Mouse (Mus musculus) cortical plate, adult 2 months (tissue): Measurements from ENCODE around the gene Ifna7. TPM values are rescaled to one million over a fixed set of nuclear protein-coding genes. Genes with fewer than 3 reads are reported as not detected.
"Not testable (repeated sequence)": the region's sequence is repeated elsewhere in the genome, so short reads cannot be mapped to it uniquely, and the experiment has no call there.

ENCODE experiments used
- H3K27ac ChIP-seq: fragments of 200-500 bp; 2 replicates; pipeline ENCODE4 v1.5.1; 2012; ENCODE audit warnings: low read length, control low read depth, inconsistent platforms; ENCODE audit not compliant: insufficient read depth
- H3K4me1 ChIP-seq: fragments of 200-500 bp; 2 replicates; pipeline ENCODE4 v1.6.1; 2011; ENCODE audit warnings: low read length; ENCODE audit not compliant: control insufficient read depth, insufficient read depth
- H3K4me3 ChIP-seq: fragments of 200-500 bp; 2 replicates; pipeline ENCODE4 v1.5.1; 2011; ENCODE audit warnings: mild to moderate bottlenecking, low read length, control low read depth; ENCODE audit not compliant: insufficient read depth
- CTCF ChIP-seq: fragments of 200-500 bp; IDR thresholded peaks from 2 replicates; pipeline ENCODE4 v1.5.1; 2011; ENCODE audit warnings: mild to moderate bottlenecking, control low read depth, low read length; ENCODE audit not compliant: insufficient read depth; ENCODE audit errors: extremely low read depth
- POLR2A ChIP-seq: fragments of 200-500 bp; IDR thresholded peaks from 2 replicates; pipeline ENCODE4 v1.6.1; 2011; ENCODE audit warnings: mild to moderate bottlenecking, low read length, control low read depth; ENCODE audit not compliant: insufficient read depth; ENCODE audit errors: extremely low read depth
- polyA plus RNA-seq: library from polyadenylated mRNA; depleted of rRNA; stranded (reverse); fragments of >200 nt; gene quantifications from 2 replicates; pipeline ENCODE4 v1.2.3, GENCODE M21; 2012

Ifna7 gene
- polyA plus RNA-seq, 1 experiment, result not detected

DNA sequence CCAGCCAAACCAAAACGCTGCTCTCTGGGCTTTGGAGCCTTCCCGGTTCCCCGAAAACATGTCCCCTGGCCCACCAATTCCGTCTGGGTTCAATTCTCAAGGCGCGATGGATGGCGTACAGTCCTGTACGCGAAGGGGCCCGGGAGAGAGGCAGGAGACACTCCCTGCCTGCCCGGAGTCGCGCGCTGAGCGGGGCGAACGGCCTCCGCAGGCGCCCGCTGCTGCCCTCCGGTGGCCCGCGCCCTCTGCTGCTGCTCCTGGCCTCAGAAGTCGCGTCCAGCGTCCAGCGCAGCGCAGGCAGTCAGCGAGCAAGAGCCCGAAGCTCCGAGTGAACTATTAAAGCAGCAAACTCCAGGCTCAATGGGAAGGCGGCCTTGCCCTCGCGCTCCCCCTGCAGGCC is 10.3 kb upstream of the Ifna7 start:
- not testable (repeated sequence) for H3K4me3 ChIP-seq, H3K4me1 ChIP-seq, H3K27ac ChIP-seq

DNA sequence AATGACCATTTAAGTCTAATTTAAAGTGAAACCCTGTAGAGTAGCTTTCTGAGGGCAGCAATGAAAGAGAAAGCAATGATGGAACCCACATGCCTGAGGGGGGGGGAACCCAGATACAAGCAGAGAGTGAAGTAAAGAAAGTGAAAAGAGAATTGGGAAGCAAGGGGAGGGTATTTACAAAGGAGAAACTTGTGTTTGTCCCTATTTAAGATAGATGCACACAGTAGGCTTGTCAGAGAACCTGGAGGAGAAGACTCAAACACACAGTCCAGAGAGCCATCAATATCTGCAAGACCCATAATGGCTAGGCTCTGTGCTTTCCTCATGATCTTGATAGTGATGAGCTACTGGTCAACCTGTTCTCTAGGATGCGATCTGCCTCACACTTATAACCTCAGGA is 3.6 kb downstream of the Ifna7 start, which contains the start of gene Ifna11:
Gene Ifna11 (plus strand): TSS at position 301 of the 400 bp plus-strand sequence.
- TF ChIP-seq CTCF, result no peak
- no peak within 1 kb of the TSS for H3K4me3 ChIP-seq
- no peaks in the 10 kb centered on the region for H3K4me1 ChIP-seq
- H3K27ac ChIP-seq, result no peak within 1 kb of the TSS

DNA sequence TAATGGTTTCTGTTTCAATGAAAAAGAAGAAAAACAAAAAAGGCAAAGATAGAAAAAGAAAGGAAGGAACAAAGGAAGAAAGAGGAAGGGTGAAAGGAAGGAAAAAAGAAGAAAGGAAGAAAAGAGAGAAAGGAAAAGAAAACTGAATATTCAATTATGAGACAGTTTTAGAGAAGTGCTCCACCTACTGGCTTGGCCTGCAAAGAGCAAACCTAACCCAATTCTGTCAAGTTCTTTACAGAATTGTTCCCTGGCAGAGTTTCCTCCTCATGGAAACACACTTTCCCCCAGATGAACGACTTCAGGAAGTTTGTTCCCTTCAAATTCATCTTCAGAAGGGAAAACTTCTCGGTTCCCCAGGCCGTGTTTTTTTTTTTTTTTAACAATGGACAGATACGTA is 7.0 kb downstream of the Ifna7 start:
- Histone ChIP-seq H3K27ac (no peak overlapping the region), H3K4me1 (no peaks in the 10 kb centered on the region), H3K4me3 (no peak overlapping the region)
- TF ChIP-seq POLR2A (no peak), CTCF (peak; percentile 29; the same call in 1 of the 2 replicates)

DNA sequence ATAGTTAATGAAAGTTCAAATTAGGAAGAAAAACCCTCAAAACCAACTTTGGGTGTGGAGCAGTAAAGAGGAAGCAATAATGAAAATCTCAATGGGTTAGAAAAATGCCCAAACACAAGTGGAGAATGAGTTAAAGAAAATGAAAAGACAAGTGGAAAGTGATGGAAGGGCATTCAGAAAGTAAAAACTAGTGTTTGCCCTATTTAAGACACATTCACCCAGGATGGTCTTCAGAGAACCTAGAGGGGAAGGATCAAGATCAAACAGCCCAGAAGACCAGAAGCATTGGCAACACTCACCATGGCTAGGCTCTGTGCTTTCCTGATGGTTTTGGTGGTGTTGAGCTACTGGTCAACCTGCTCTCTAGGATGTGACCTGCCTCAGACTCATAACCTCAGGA is 11.1 kb downstream of the Ifna7 start, which contains the start of gene Ifna6:
Gene Ifna6 (plus strand): TSS at position 301 of the 400 bp plus-strand sequence.
- H3K4me1 ChIP-seq, H3K27ac ChIP-seq, H3K4me3 ChIP-seq: not testable (repeated sequence)

DNA sequence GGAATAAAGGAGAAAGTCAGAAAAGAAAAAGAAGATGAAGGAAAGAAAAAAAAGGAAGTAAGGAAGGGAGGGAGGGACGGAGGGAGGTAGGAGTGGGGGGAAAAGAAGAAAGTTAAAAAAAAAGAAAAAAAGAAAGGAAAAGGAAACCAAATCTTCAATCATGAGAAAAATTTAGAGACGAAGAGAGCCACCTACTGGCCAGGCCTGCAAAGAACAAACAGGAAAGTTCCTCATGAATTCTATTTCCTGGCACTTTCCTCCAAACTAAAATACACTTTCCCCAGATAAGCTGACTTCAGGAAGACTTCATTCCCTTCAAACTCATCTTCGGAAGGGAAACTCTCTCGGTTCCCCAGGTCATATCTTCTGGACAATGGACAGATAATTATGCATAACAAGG is 14.5 kb downstream of the Ifna7 start:
- H3K4me1 ChIP-seq, result no peaks in the 10 kb centered on the region
- H3K4me3 ChIP-seq, result no peak overlapping the region
- no peak overlapping the region for H3K27ac ChIP-seq
- TF ChIP-seq POLR2A (no peak), CTCF (peak; percentile 29; the same call in 1 of the 2 replicates)

DNA sequence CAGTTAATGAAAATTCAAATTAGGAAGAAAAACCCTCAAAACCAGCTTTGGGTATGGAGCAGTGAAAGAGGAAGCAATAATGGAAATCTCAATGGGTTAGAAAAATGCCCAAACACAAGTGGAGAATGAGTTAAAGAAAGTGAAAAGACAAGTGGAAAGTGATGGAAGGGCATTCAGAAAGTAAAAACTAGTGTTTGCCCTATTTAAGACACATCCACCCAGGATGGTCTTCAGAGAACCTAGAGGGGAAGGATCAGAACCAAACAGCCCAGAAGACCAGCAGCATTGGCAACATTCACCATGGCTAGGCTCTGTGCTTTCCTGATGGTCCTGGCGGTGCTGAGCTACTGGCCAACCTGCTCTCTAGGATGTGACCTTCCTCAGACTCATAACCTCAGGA is 19.2 kb downstream of the Ifna7 start, which contains the start of gene Ifna5:
Gene Ifna5 (plus strand): TSS at position 301 of the 400 bp plus-strand sequence.
- H3K27ac ChIP-seq, H3K4me3 ChIP-seq, H3K4me1 ChIP-seq: not testable (repeated sequence)

DNA sequence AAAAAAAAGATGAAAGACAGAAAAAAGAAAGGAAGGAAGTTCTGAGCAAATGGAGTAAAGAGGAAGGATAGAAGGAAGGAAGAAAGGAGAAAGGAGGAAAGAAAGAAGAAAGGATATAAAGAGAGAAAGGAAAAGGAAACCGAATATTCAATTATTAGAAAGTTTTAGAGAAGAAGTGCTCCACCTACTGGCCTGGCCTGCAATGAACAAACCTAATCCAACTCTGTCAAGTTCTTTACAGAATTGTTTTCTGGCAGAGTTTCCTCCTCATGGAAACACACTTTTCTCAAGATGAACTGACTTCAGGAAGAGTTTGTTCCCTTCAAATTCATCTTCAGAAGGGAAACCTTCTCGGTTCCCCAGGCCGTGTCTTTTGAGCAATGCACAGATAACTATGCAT is 22.8 kb downstream of the Ifna7 start:
- H3K4me1 ChIP-seq, result no peaks in the 10 kb centered on the region
- H3K27ac ChIP-seq, result no peak overlapping the region
- TF ChIP-seq POLR2A, result no peak
- TF ChIP-seq CTCF, result no peak
- H3K4me3 ChIP-seq, result no peak overlapping the region

DNA sequence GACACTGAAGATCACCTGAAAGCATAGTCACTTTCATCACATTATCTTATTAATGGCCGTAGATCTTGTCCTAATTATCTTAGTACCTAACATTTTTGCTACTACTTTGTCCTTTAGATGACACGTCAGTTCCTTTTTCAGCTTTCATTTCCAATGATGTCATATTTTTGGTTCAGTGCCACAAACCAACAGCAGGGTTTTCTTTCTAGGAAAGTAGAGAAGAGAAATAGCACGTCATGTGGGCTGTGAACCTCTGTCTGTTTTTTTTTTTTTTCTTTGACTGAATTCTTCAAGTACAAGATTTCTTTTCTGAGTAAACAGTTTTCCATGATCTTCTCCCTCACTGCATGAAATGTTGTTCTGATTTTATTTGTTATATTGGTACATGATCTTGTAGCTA is 24.0 kb downstream of the Ifna7 start:
- no peak overlapping the region for H3K27ac ChIP-seq
- no peak overlapping the region for H3K4me3 ChIP-seq
- no peaks in the 10 kb centered on the region for H3K4me1 ChIP-seq
- TF ChIP-seq CTCF (no peak), POLR2A (no peak)

DNA sequence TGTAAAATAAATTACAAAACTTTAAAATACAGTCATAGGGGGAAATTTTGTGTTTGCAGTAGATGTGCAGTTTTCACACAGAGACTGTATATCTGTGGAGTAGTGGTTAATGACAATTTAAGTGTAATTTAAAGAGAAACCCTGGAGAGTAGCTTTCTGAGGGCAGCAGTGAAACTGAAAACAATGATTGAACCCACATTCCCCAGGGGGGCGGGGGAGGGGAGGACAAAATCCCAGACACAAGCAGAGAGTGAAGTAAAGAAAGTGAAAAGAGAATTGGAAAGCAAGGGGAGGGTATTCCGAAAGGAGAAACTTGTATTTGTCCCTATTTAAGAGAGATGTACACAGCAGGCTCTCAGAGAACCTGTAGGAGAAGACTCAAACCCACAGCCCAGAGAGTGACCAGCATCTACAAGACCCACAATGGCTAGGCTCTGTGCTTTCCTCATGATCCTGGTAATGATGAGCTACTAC is 25.4 kb downstream of the Ifna7 start, which contains the start of gene Ifna4:
Gene Ifna4 (plus strand): TSS at position 424 of the 474 bp plus-strand sequence.
- H3K27ac ChIP-seq, result no peak within 1 kb of the TSS
- H3K4me3 ChIP-seq, result no peak within 1 kb of the TSS
- TF ChIP-seq POLR2A, result no peak
- no peak for TF ChIP-seq CTCF
- no peaks in the 10 kb centered on the region for H3K4me1 ChIP-seq

DNA sequence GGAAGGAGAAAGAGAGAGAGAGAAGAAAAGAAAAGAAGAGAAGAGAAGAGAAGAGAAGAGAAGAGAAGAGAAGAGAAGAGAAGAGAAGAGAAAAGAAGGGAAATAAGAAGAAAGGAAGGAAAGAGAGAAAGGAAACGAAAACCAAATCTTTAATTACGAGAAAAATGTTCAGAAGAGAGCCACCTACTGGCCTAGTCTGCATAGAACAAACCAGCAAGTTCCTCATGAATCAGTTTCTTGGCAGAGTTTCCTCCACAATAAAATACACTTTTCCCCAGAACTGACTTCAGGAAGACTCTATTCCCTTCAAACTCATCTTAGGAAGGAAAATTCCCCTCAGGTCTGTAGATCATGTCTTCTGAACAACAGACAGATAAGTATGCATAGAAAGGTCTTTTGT is 29.3 kb downstream of the Ifna7 start:
- Histone ChIP-seq H3K4me1 (no peaks in the 10 kb centered on the region), H3K4me3 (no peak overlapping the region), H3K27ac (no peak overlapping the region)
- TF ChIP-seq CTCF, result 0 out of 2 replicates have a peak, but pooled peaks have one; percentile 5
- no peak for TF ChIP-seq POLR2A

DNA sequence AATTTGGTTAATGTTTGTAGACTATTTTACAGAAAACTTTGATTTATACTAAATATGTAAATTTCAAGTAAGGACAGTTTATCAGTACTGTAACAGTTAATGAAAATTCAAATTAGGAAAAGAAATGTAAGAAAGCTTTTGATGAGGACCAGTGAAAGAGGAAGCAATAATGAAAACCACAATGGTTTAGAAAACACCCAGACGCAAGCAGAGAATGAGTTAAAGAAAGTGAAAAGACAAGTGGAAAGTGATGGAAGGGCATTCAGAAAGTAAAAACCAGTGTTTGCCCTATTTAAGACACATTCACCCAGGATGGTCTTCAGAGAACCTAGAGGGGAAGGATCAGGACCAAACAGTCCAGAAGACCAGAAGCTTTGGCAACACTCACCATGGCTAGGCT is 33.7 kb downstream of the Ifna7 start, which contains the start of gene Ifna1:
Gene Ifna1 (plus strand): TSS at position 390 of the 400 bp plus-strand sequence.
- H3K27ac ChIP-seq, result no peak within 1 kb of the TSS
- no peak within 1 kb of the TSS for H3K4me3 ChIP-seq
- no peaks in the 10 kb centered on the region for H3K4me1 ChIP-seq
- no peak for TF ChIP-seq POLR2A
